Mouse (Mus musculus) MEL (cell line): Measurements from ENCODE around the gene Cdc42se2. TPM values are rescaled to one million over a fixed set of nuclear protein-coding genes. Genes with fewer than 3 reads are reported as not detected.

Experiments used
- DNase-seq: peaks from one replicate; pipeline ENCODE4 v3.0.0; 2011; ENCODE audit warnings: low read depth, low spot score
- H3K27ac ChIP-seq: 2 replicates; pipeline ENCODE4 v1.5.1; 2012; ENCODE audit warnings: low read depth, mild to moderate bottlenecking, control low read depth, low read length, moderate library complexity; ENCODE audit not compliant: control insufficient read depth
- H3K27me3 ChIP-seq, 2 experiments: fragments of 150-350 bp in 1 of 2; sonication (generic) in 1 of 2; 2 replicates each; pipeline ENCODE4 v1.6.1; 2012; ENCODE audit warnings: low read length in 2 of 2, mild to moderate bottlenecking in 2 of 2, improper control_type of control experiment in 1 of 2, moderate library complexity in 1 of 2; ENCODE audit not compliant: insufficient read depth in 2 of 2, control insufficient read depth in 1 of 2
- H3K36me3 ChIP-seq, 2 experiments: 2 replicates each; pipeline ENCODE4 v1.6.1; 2012 to 2014; ENCODE audit warnings: low read length in 2 of 2, improper control_type of control experiment in 1 of 2, inconsistent platforms in 1 of 2, mild to moderate bottlenecking in 1 of 2; ENCODE audit not compliant: insufficient read depth in 2 of 2, control insufficient read depth in 1 of 2
- H3K4me1 ChIP-seq, 2 experiments: fragments of 150-350 bp in 1 of 2; sonication (generic) in 1 of 2; 2 replicates each; pipeline ENCODE4 v1.6.1; 2012; ENCODE audit warnings: low read length in 2 of 2, improper control_type of control experiment in 1 of 2, mild to moderate bottlenecking in 1 of 2; ENCODE audit not compliant: insufficient read depth in 2 of 2, control insufficient read depth in 1 of 2
- H3K4me3 ChIP-seq, 2 experiments: fragments of 150-350 bp in 1 of 2; sonication (generic) in 1 of 2; 2 replicates each; pipeline ENCODE4 v1.5.1; 2012; ENCODE audit warnings: low read depth in 2 of 2, low read length in 2 of 2, mild to moderate bottlenecking in 2 of 2, moderate library complexity in 2 of 2, control low read depth in 1 of 2, improper control_type of control experiment in 1 of 2; ENCODE audit not compliant: control insufficient read depth in 1 of 2, insufficient read depth in 1 of 2
- H3K79me2 ChIP-seq: 2 replicates; pipeline ENCODE4 v1.6.1; 2012; ENCODE audit warnings: mild to moderate bottlenecking, low read length, moderate library complexity; ENCODE audit not compliant: control insufficient read depth, poor library complexity, insufficient read depth
- H3K9ac ChIP-seq: 2 replicates; pipeline ENCODE4 v1.6.1; 2012; ENCODE audit warnings: low read depth, mild to moderate bottlenecking, control low read depth, low read length, moderate library complexity; ENCODE audit not compliant: control insufficient read depth, poor library complexity, severe bottlenecking
- H3K9me3 ChIP-seq: fragments of 150-350 bp; sonication (generic); replicated peaks from 2 replicates; pipeline ENCODE4 v1.6.1; 2012; ENCODE audit warnings: mild to moderate bottlenecking, low read length, improper control_type of control experiment, moderate library complexity; ENCODE audit not compliant: insufficient read depth
- CHD2 ChIP-seq: IDR thresholded peaks from 2 replicates; pipeline ENCODE4 v1.6.1; 2011; ENCODE audit warnings: low read length, improper control_type of control experiment
- ELF1 ChIP-seq: IDR thresholded peaks from 2 replicates; pipeline ENCODE4 v1.6.1; 2014; ENCODE audit warnings: low read depth, mild to moderate bottlenecking, inconsistent platforms, low read length, improper control_type of control experiment, moderate library complexity
- EP300 ChIP-seq, 2 experiments: IDR thresholded peaks; 2 replicates each; pipeline ENCODE4 v1.6.1; 2011; ENCODE audit warnings: improper control_type of control experiment in 2 of 2, low read length in 2 of 2, low read depth in 1 of 2, mild to moderate bottlenecking in 1 of 2
- GATA1 ChIP-seq: IDR thresholded peaks from 2 replicates; pipeline ENCODE4 v1.6.1; 2011; ENCODE audit warnings: low read depth, low read length, improper control_type of control experiment
- JUND ChIP-seq: IDR thresholded peaks from 2 replicates; pipeline ENCODE4 v1.6.1; 2011; ENCODE audit warnings: low read depth, mild to moderate bottlenecking, improper control_type of control experiment, low read length
- MAFK ChIP-seq: IDR thresholded peaks from 2 replicates; pipeline ENCODE4 v1.6.1; 2011; ENCODE audit warnings: low read depth, mild to moderate bottlenecking, low read length, improper control_type of control experiment, borderline replicate concordance
- MAX ChIP-seq: IDR thresholded peaks from 2 replicates; pipeline ENCODE4 v1.6.1; 2011; ENCODE audit warnings: low read length, improper control_type of control experiment
- MEF2A ChIP-seq: IDR thresholded peaks from 2 replicates; pipeline ENCODE4 v1.6.1; 2014; ENCODE audit warnings: low read depth, mild to moderate bottlenecking, inconsistent platforms, low read length, improper control_type of control experiment; ENCODE audit not compliant: poor library complexity, insufficient replicate concordance, severe bottlenecking; ENCODE audit errors: extremely low read depth
- MYB ChIP-seq: IDR thresholded peaks from 2 replicates; pipeline ENCODE4 v1.6.1; 2011; ENCODE audit warnings: mild to moderate bottlenecking, low read depth, low read length, improper control_type of control experiment
- MYC ChIP-seq: IDR thresholded peaks from 2 replicates; pipeline ENCODE4 v1.6.1; 2011; ENCODE audit warnings: low read depth, mild to moderate bottlenecking, low read length, improper control_type of control experiment, moderate library complexity
- NRF1 ChIP-seq: IDR thresholded peaks from 2 replicates; pipeline ENCODE4 v1.6.1; 2014; ENCODE audit warnings: low read depth, mild to moderate bottlenecking, inconsistent platforms, low read length, improper control_type of control experiment, moderate library complexity; ENCODE audit not compliant: poor library complexity, insufficient read depth, severe bottlenecking
- POLR2A ChIP-seq, 2 experiments: IDR thresholded peaks; 2 replicates each; pipeline ENCODE4 v1.6.1; 2011 to 2012; ENCODE audit warnings: low read length in 2 of 2, mild to moderate bottlenecking in 2 of 2, control low read depth in 1 of 2, improper control_type of control experiment in 1 of 2, low read depth in 1 of 2, moderate library complexity in 1 of 2; ENCODE audit not compliant: control insufficient read depth in 1 of 2, insufficient read depth in 1 of 2, poor library complexity in 1 of 2
- RCOR1 ChIP-seq: IDR thresholded peaks from 2 replicates; pipeline ENCODE4 v1.6.1; 2012; ENCODE audit warnings: low read depth, mild to moderate bottlenecking, inconsistent platforms, low read length, improper control_type of control experiment
- SIN3A ChIP-seq: IDR thresholded peaks from 2 replicates; pipeline ENCODE4 v1.6.1; 2012; ENCODE audit warnings: low read length, improper control_type of control experiment, inconsistent platforms
- TAL1 ChIP-seq: IDR thresholded peaks from 2 replicates; pipeline ENCODE4 v1.6.1; 2012; ENCODE audit warnings: mild to moderate bottlenecking, inconsistent platforms, low read length, moderate library complexity, mixed read lengths
- TBP ChIP-seq: IDR thresholded peaks from 2 replicates; pipeline ENCODE4 v1.8.0; 2011; ENCODE audit warnings: low read depth, low read length, improper control_type of control experiment
- ZKSCAN1 ChIP-seq: IDR thresholded peaks from 2 replicates; pipeline ENCODE4 v1.6.1; 2012; ENCODE audit warnings: low read depth, mild to moderate bottlenecking, inconsistent platforms, low read length, improper control_type of control experiment, moderate library complexity
- ZMIZ1 ChIP-seq: IDR thresholded peaks from 2 replicates; pipeline ENCODE4 v1.6.1; 2012; ENCODE audit warnings: low read depth, mild to moderate bottlenecking, inconsistent platforms, low read length, improper control_type of control experiment, moderate library complexity
- ZNF384 ChIP-seq: IDR thresholded peaks from 2 replicates; pipeline ENCODE4 v1.6.1; 2012; ENCODE audit warnings: low read depth, mild to moderate bottlenecking, inconsistent platforms, low read length, improper control_type of control experiment
- polyA plus RNA-seq, 2 experiments: library from polyadenylated mRNA; stranded (reverse) in 1 of 2; unstranded in 1 of 2; fragments of >175 nt in 1 of 2; fragments of >200 nt in 1 of 2; gene quantifications; 2 replicates each; pipeline versions ENCODE4 v1.2.1 to v1.2.4; 2012; ENCODE audit warnings: low replicate concordance in 2 of 2, low read depth in 1 of 2; ENCODE audit not compliant: insufficient read length in 2 of 2, insufficient read depth in 1 of 2, missing spikeins in 1 of 2
- total RNA-seq: library from RNA; depleted of rRNA; stranded (reverse); fragments of 300-350 nt; gene quantifications from 2 replicates; pipeline ENCODE4 v1.2.3, GENCODE M21; 2012

Cdc42se2 gene
- total and polyA plus RNA-seq, 3 experiments = 30.1 to 47.4 (median 33.4) TPM

GRCm38 (mm10) chr11:54726571-54727062 lies 60.9 kb downstream of the Cdc42se2 start:
- H3K4me3 ChIP-seq = no peak overlapping the region
- peaks cover 0 to 1% of the 10 kb centered on the region in 2 experiments; a peak in 1 of 4 replicates for H3K36me3 ChIP-seq
- H3K9me3 ChIP-seq = no peaks in the 10 kb centered on the region
- no peaks in the 10 kb centered on the region for H3K79me2 ChIP-seq
- H3K9ac ChIP-seq = no peak overlapping the region
- no peak for DNase-seq
- H3K27ac ChIP-seq = no peak overlapping the region
- no peak for TF ChIP-seq CHD2
- no peak for TF ChIP-seq TBP
- TF ChIP-seq TAL1 = no peak
- TF ChIP-seq JUND = no peak
- no peak for TF ChIP-seq MYC
- TF ChIP-seq MYB = no peak
- no peak for TF ChIP-seq NRF1
- no peak for TF ChIP-seq RCOR1
- TF ChIP-seq MEF2A = no peak
- no peak for TF ChIP-seq EP300 (IDR thresholded peaks at IDR 0.05; ENCODE audit: low read depth in 1 of 2, low read length in 2 of 2)
- no peak for TF ChIP-seq MAFK
- TF ChIP-seq ZKSCAN1 = no peak
- TF ChIP-seq GATA1 = no peak
- TF ChIP-seq ELF1 = no peak
- TF ChIP-seq ZMIZ1 = no peak
- H3K27me3 ChIP-seq = no peaks in the 10 kb centered on the region
- H3K4me1 ChIP-seq = 0 out of 4 replicates have a peak, but pooled peaks cover 0 to 2% of the 10 kb centered on the region in 2 experiments

DNA sequence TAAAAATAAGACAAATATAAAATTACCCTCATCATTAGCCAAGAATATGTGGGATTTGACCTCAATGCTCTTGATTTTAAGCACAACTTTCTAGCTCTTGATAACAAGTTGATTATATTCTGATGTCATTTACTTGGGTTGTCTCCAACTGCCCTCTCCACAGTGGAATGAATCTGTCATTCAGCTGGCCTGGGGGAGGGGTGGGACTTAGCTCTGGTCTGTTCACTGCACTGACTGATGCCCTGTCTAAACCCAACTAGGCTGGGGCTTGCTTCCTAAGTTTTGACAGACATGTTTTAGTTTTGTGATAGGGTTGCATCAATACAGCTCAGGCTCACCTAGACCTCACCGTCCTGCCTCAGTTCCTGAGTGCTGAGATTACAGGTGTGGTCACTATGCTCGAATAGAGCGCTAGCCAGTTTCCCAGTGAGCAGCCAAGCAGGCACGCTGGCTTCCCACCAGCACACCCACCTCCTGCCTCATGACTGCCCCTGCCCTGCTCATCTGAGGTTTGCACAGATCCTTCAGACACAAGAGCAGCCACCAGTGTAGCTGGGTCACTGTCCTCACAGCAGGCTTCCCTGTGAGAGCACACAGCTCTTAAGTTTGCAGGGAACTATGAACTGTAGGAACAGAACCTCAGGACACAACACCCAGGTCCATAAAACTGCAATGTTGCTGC lies 63.0 kb downstream of the Cdc42se2 start:
- Histone ChIP-seq H3K36me3 (peaks cover 0 to 1% of the 10 kb centered on the region in 2 experiments; a peak in 1 of 4 replicates), H3K4me3 (no peak overlapping the region), H3K9ac (no peak overlapping the region), H3K27ac (no peak overlapping the region), H3K27me3 (no peaks in the 10 kb centered on the region), H3K79me2 (no peaks in the 10 kb centered on the region), H3K9me3 (no peaks in the 10 kb centered on the region), H3K4me1 (0 out of 4 replicates have a peak, but pooled peaks cover 0 to 2% of the 10 kb centered on the region in 2 experiments)
- no peak for DNase-seq
- TF ChIP-seq MAX = no peak
- no peak for TF ChIP-seq POLR2A (IDR thresholded peaks at IDR 0.05; ENCODE audit: control insufficient read depth in 1 of 2, insufficient read depth in 1 of 2, low read depth in 1 of 2, low read length in 2 of 2, poor library complexity in 1 of 2)
- no peak for TF ChIP-seq ZKSCAN1
- TF ChIP-seq SIN3A = no peak
- TF ChIP-seq ZNF384 = no peak
